Comparison of ENCODE assay signal across 8 mouse cellular contexts in genomic region chr2:32167034-32167770, GRCm38 (mm10). TPM values are rescaled to one million over a fixed set of nuclear protein-coding genes. Genes with fewer than 3 reads are reported as not detected.
DNase-seq lines count a peak whose midpoint lies in the region; ATAC-seq and TF ChIP-seq lines count a peak whose summit lies in the region.

No protein-coding gene starts in this region.

- DNase-seq in thymus, adult 2 months = peak; percentile 58
- no peak for DNase-seq in thymus, postnatal 0 days (ENCODE audit: low spot score)
- DNase-seq in right cerebral cortex, postnatal 10 days (ENCODE audit: low spot score in 2 of 2) = no peak
- DNase-seq in frontal cortex, postnatal 14 days (ENCODE audit: low spot score in 2 of 2) = no peak
- no peak for DNase-seq in adrenal gland, postnatal 10 days

- peak overlapping the region; percentile 98 for H3K27ac ChIP-seq in thymus, adult 2 months (ENCODE audit: control insufficient read depth, insufficient read depth, low read length)
- H3K27ac ChIP-seq in embryonic facial prominence, embryonic 13.5 days = peak overlapping the region; percentile 85
- peak overlapping the region; percentile 80 for H3K27ac ChIP-seq in intestine, embryonic 15.5 days

- H3K4me1 ChIP-seq in thymus, adult 2 months (replicated peaks; ENCODE audit: control insufficient read depth, insufficient read depth, low read length) = peaks cover 64% of the 10 kb centered on the region
- peaks cover 70% of the 10 kb centered on the region for H3K4me1 ChIP-seq in embryonic facial prominence, embryonic 13.5 days
- H3K4me1 ChIP-seq in intestine, embryonic 15.5 days (replicated peaks) = peaks cover 56% of the 10 kb centered on the region

- TF ChIP-seq POLR2A in thymus, adult 2 months (IDR thresholded peaks at IDR 0.05; ENCODE audit: control insufficient read depth, extremely low read depth, insufficient read depth, low read length, poor library complexity) = no peak; the same call in 1 of the 2 replicates

- ATAC-seq in embryonic facial prominence, embryonic 13.5 days (ENCODE audit: insufficient number of reproducible peaks, insufficient read depth, low FRiP score, low TSS enrichment, low read depth) = no peak; the same call in 1 of the 2 replicates
- ATAC-seq in intestine, embryonic 15.5 days = peak; percentile 27; the same call in 1 of the 2 replicates
- peak; percentile 40 for ATAC-seq in monocyte, adult 5-6 weeks (replicated peaks; ENCODE audit: insufficient number of reproducible peaks, low FRiP score, low TSS enrichment, poor library complexity, severe bottlenecking)

- H3K9ac ChIP-seq in embryonic facial prominence, embryonic 13.5 days = peak overlapping the region; percentile 54
- peak overlapping the region; percentile 28; the same call in 1 of the 2 replicates for H3K9ac ChIP-seq in intestine, embryonic 15.5 days

- H3K4me3 ChIP-seq in thymus, adult 2 months (ENCODE audit: control insufficient read depth, insufficient read depth, low read length) = peak overlapping the region; percentile 43
- H3K4me3 ChIP-seq in embryonic facial prominence, embryonic 13.5 days = peak overlapping the region; percentile 11; the same call in 1 of the 2 replicates
- peak overlapping the region; percentile 15 for H3K4me3 ChIP-seq in intestine, embryonic 15.5 days (replicated peaks)

- no peak for TF ChIP-seq CTCF in thymus, adult 2 months (IDR thresholded peaks at IDR 0.05; ENCODE audit: borderline replicate concordance, control insufficient read depth, extremely low read depth, insufficient read depth, low read length, poor library complexity)

- no peaks in the 10 kb centered on the region for H3K27me3 ChIP-seq in thymus, adult 2 months (ENCODE audit: control insufficient read depth, insufficient read depth, low read length)
- H3K27me3 ChIP-seq in embryonic facial prominence, embryonic 13.5 days = no peaks in the 10 kb centered on the region
- no peaks in the 10 kb centered on the region for H3K27me3 ChIP-seq in intestine, embryonic 15.5 days (replicated peaks)

- 5% methylated on average over 16 of the region's 16 CpGs for WGBS in thymus, adult 2 months
- WGBS in embryonic facial prominence, embryonic 13.5 days = 12% methylated on average over 16 of the region's 16 CpGs
- 16% methylated on average over 16 of the region's 16 CpGs for WGBS in intestine, embryonic 15.5 days

- H3K36me3 ChIP-seq in thymus, adult 2 months (ENCODE audit: control insufficient read depth, insufficient read depth, low read length) = no peaks in the 10 kb centered on the region
- peaks cover 8% of the 10 kb centered on the region for H3K36me3 ChIP-seq in embryonic facial prominence, embryonic 13.5 days
- H3K36me3 ChIP-seq in intestine, embryonic 15.5 days = no peaks in the 10 kb centered on the region

- H3K9me3 ChIP-seq in embryonic facial prominence, embryonic 13.5 days = no peaks in the 10 kb centered on the region
- H3K9me3 ChIP-seq in intestine, embryonic 15.5 days = no peaks in the 10 kb centered on the region

- peak overlapping the region; percentile 52 for H3K4me2 ChIP-seq in embryonic facial prominence, embryonic 13.5 days
- H3K4me2 ChIP-seq in intestine, embryonic 15.5 days (replicated peaks) = peak overlapping the region; percentile 59

RNA-seq across cellular contexts. Expression of gene Prrc2b, which starts 16.3 kb away (rescaled TPM):
- polyA plus RNA-seq in thymus, adult 2 months (2012; rRNA removed) = 104 and 134 TPM in 2 replicates
- polyA plus RNA-seq in thymus, postnatal 0 days (2015; fragmentation: Nextera tagmentation; extraction: Ambion mirVana) = 22.5 and 33.6 TPM in 2 replicates
- 44.8 and 57.7 TPM in 2 replicates for polyA plus RNA-seq in embryonic facial prominence, embryonic 13.5 days (2015; fragmentation: Nextera tagmentation; extraction: Ambion mirVana)
- polyA plus RNA-seq in intestine, embryonic 15.5 days (2015; fragmentation: Nextera tagmentation; extraction: Ambion mirVana) = 32.5 and 36.1 TPM in 2 replicates
- total RNA-seq in monocyte, adult 5-6 weeks (2017) = 13.3 to 55.4 TPM (median 22.1 TPM) in 3 replicates
- total RNA-seq in adrenal gland, postnatal 10 days (2021) = 100 to 1,000 TPM in 1 of 2 experiments, 10 to 100 TPM in 1; 83.4 to 102 TPM
